8 mouse cellular contexts compared by ENCODE assay signal in the genomic region with DNA sequence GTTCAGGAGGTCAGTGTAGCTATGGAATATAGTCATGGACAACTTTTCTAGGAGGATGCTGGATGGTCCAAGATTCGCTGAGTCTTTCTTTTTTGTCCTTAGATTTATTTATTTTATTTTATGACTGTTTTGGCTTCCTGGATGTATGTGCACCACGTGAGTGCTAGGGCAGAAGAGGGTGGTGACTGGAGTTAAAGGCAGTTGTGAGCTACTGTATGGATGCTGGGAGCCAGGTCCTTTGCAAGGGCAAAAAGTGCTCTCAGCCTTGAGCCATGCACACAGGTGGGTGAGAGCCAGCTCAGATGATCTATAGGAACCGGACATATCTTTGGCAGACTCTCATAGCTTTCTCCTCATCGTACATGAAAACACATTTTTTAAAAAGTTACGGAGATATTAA. TPM values are rescaled to one million over a fixed set of nuclear protein-coding genes. Genes with fewer than 3 reads are reported as not detected.
DNase-seq lines count a peak whose midpoint lies in the region; ATAC-seq lines count a peak whose summit lies in the region.

No protein-coding gene starts in this region.

- H3K27me3 ChIP-seq in kidney, embryonic 14.5 days (ENCODE audit: control insufficient read depth, insufficient read depth, low read length), result no peaks in the 10 kb centered on the region
- no peaks in the 10 kb centered on the region for H3K27me3 ChIP-seq in hindbrain, embryonic 12.5 days
- H3K27me3 ChIP-seq in midbrain, embryonic 11.5 days (ENCODE audit: control insufficient read depth, insufficient read depth, low read length), result no peaks in the 10 kb centered on the region

- peak overlapping the region; percentile 68 for H3K4me3 ChIP-seq in kidney, embryonic 14.5 days (ENCODE audit: low read length)
- H3K4me3 ChIP-seq in hindbrain, embryonic 12.5 days, result peak overlapping the region; percentile 69
- H3K4me3 ChIP-seq in midbrain, embryonic 11.5 days (ENCODE audit: low read depth, low read length), result peak overlapping the region; percentile 74

- no peaks in the 10 kb centered on the region for H3K4me1 ChIP-seq in kidney, embryonic 14.5 days (ENCODE audit: control insufficient read depth, insufficient read depth, low read length)
- H3K4me1 ChIP-seq in hindbrain, embryonic 12.5 days, result peaks cover 10% of the 10 kb centered on the region
- peaks cover 6% of the 10 kb centered on the region for H3K4me1 ChIP-seq in midbrain, embryonic 11.5 days (ENCODE audit: control insufficient read depth, insufficient read depth, low read length)

- H3K36me3 ChIP-seq in kidney, embryonic 14.5 days (ENCODE audit: control insufficient read depth, insufficient read depth, low read length), result no peaks in the 10 kb centered on the region
- no peaks in the 10 kb centered on the region for H3K36me3 ChIP-seq in hindbrain, embryonic 12.5 days
- no peaks in the 10 kb centered on the region for H3K36me3 ChIP-seq in midbrain, embryonic 11.5 days (ENCODE audit: control insufficient read depth, insufficient read depth, low read length)

- WGBS in kidney, embryonic 14.5 days, result 22% methylated on average over 5 of the region's 5 CpGs
- 22% methylated on average over 5 of the region's 5 CpGs for WGBS in hindbrain, embryonic 12.5 days
- WGBS in midbrain, embryonic 11.5 days, result 25% methylated on average over 5 of the region's 5 CpGs

- no peak for DNase-seq in kidney, postnatal 25 days
- DNase-seq in brain, adult 2 months (ENCODE audit: low read depth, low spot score), result peak; percentile 15
- DNase-seq in midbrain, embryonic 11.5 days (ENCODE audit: low spot score, missing footprints), result no peak
- no peak for DNase-seq in gastrocnemius, adult 18-20 months (ENCODE audit: low spot score)
- no peak for DNase-seq in thymus, postnatal 36 days

- no peak overlapping the region for H3K27ac ChIP-seq in kidney, embryonic 14.5 days (ENCODE audit: low read depth, low read length)
- H3K27ac ChIP-seq in hindbrain, embryonic 12.5 days, result no peak overlapping the region
- no peak overlapping the region for H3K27ac ChIP-seq in midbrain, embryonic 11.5 days (ENCODE audit: low read depth, low read length)

- peak overlapping the region; percentile 67 for H3K9ac ChIP-seq in kidney, embryonic 14.5 days (ENCODE audit: low read depth, low read length)
- H3K9ac ChIP-seq in hindbrain, embryonic 12.5 days, result no peak overlapping the region
- peak overlapping the region; percentile 87 for H3K9ac ChIP-seq in midbrain, embryonic 11.5 days (ENCODE audit: low read length)

- H3K4me2 ChIP-seq in kidney, embryonic 14.5 days (replicated peaks; ENCODE audit: low read depth, low read length), result peak overlapping the region; percentile 84
- H3K4me2 ChIP-seq in hindbrain, embryonic 12.5 days (replicated peaks), result peak overlapping the region; percentile 69
- peak overlapping the region; percentile 75 for H3K4me2 ChIP-seq in midbrain, embryonic 11.5 days

- H3K9me3 ChIP-seq in kidney, embryonic 14.5 days (ENCODE audit: control insufficient read depth, low read length), result no peaks in the 10 kb centered on the region
- no peaks in the 10 kb centered on the region for H3K9me3 ChIP-seq in hindbrain, embryonic 12.5 days (replicated peaks)
- H3K9me3 ChIP-seq in midbrain, embryonic 11.5 days (ENCODE audit: control insufficient read depth, low read length), result no peaks in the 10 kb centered on the region

- no peak; the same call in 1 of the 2 replicates for ATAC-seq in kidney, embryonic 14.5 days (ENCODE audit: low FRiP score, low TSS enrichment)
- ATAC-seq in hindbrain, embryonic 12.5 days (ENCODE audit: low FRiP score), result no peak
- ATAC-seq in midbrain, embryonic 11.5 days (ENCODE audit: low FRiP score), result peak; percentile 47
- no peak for ATAC-seq in CD4-positive, CD25-positive, alpha-beta regulatory T cell, adult 4 months

RNA-seq across cellular contexts. Expression of a gene that starts 0.4 kb away (rescaled TPM):
- 13.0 and 19.2 TPM in 2 replicates for polyA plus RNA-seq in kidney, embryonic 14.5 days (2014; fragmentation: Nextera tagmentation; extraction: Ambion mirVana)
- 39.7 and 43.1 TPM in 2 replicates for polyA plus RNA-seq in hindbrain, embryonic 12.5 days (2016; fragmentation: Nextera tagmentation; extraction: Ambion mirVana)
- 52.0 and 53.4 TPM in 2 replicates for polyA plus RNA-seq in midbrain, embryonic 11.5 days (2014; fragmentation: Nextera tagmentation; extraction: Ambion mirVana)
- polyA plus RNA-seq in CD4-positive, CD25-positive, alpha-beta regulatory T cell, adult 4 months (2017; shearing (Covaris generic)), result 10 to 100 TPM; 27.6 to 32.1 TPM
- total RNA-seq in gastrocnemius, adult 18-20 months (2021), result 1 to 10 TPM; 6.5 to 8.2 TPM

RNA-seq across cellular contexts. Expression of a gene that starts 53.1 kb away (rescaled TPM):
- 559 and 786 TPM in 2 replicates for polyA plus RNA-seq in kidney, embryonic 14.5 days (2014; fragmentation: Nextera tagmentation; extraction: Ambion mirVana)
- polyA plus RNA-seq in hindbrain, embryonic 12.5 days (2016; fragmentation: Nextera tagmentation; extraction: Ambion mirVana), result 559 and 584 TPM in 2 replicates
- 757 and 781 TPM in 2 replicates for polyA plus RNA-seq in midbrain, embryonic 11.5 days (2014; fragmentation: Nextera tagmentation; extraction: Ambion mirVana)
- polyA plus RNA-seq in CD4-positive, CD25-positive, alpha-beta regulatory T cell, adult 4 months (2017; shearing (Covaris generic)), result 100 to 1,000 TPM; 577 to 675 TPM
- total RNA-seq in gastrocnemius, adult 18-20 months (2021), result 10 to 100 TPM; 37.8 to 43.8 TPM

RNA-seq across cellular contexts. Expression of a gene that starts 53.6 kb away (rescaled TPM):
- 1,078 and 1,378 TPM in 2 replicates for polyA plus RNA-seq in kidney, embryonic 14.5 days (2014; fragmentation: Nextera tagmentation; extraction: Ambion mirVana)
- 2,304 and 2,598 TPM in 2 replicates for polyA plus RNA-seq in hindbrain, embryonic 12.5 days (2016; fragmentation: Nextera tagmentation; extraction: Ambion mirVana)
- 1,654 and 1,893 TPM in 2 replicates for polyA plus RNA-seq in midbrain, embryonic 11.5 days (2014; fragmentation: Nextera tagmentation; extraction: Ambion mirVana)
- polyA plus RNA-seq in CD4-positive, CD25-positive, alpha-beta regulatory T cell, adult 4 months (2017; shearing (Covaris generic)), result 1,000 to 10,000 TPM; 1,098 to 1,432 TPM
- total RNA-seq in gastrocnemius, adult 18-20 months (2021), result 100 to 1,000 TPM; 309 to 353 TPM
